Mouse (Mus musculus) adrenal gland, postnatal 4 days (tissue): ENCODE results near the gene Pdlim7. TPM values are rescaled to one million over a fixed set of nuclear protein-coding genes. Genes with fewer than 3 reads are reported as not detected.

Source experiments
- DNase-seq, 2 experiments: peaks; one replicate each; pipeline ENCODE4 v3.0.0; 2021 to 2022; ENCODE audit warnings: low spot score in 2 of 2, mixed read lengths in 2 of 2
- total RNA-seq, 2 experiments: library from RNA; stranded (reverse); gene quantifications; 2 replicates each; pipeline ENCODE4 v1.2.3; 2021

Gene Pdlim7
- total RNA-seq, 2 experiments from 2014 or later = 44.5 to 47.1 TPM

DNA sequence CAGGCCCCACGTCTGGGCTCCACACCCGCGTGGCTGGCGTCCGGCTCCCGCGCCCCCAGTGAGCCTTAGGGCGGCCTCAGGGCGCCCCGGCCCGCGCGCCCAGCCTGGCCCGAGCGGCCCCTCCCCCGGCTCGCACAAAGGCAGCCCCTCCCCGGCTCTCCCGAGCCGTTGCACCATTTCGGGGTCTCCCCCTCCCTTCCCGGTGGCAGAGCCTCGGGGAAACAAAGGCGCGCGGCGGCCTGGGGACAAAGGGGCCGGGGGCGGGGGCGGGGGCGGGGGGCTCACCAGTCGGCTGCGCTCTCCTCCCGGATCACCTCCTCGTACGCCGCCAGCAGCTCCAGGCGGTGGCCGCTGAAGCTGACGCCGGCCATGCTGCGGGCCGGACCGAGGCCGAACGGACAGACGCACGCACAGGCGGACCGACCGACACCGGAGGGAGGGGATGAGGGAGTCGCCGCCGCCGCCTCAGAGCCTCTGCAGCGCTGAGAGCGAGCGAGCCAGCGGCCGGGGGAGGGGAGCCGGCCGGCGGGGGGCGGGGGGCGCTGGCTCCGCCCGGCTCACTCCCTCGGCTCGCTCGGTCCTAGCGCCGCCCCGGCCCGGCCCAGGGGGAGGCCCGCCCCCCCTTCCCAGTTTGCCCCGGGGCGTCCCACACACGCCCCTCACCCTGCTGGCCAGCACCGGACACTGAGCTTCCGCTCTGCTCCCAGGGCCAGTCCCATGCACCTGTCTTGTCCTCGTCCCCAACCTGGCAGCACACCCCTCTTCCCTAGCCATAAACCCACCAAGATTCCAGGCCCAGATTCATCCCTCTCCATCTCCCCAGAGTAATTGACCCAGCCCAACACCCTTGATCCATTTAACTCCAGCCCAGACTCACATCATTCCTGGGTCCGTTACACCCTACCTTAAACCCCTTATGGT lies 25.6 kb downstream of the Pdlim7 start, which contains the start of gene Dbn1:
Dbn1 (minus strand) TSS at position 534 of the 921 bp plus-strand sequence.
- DNase-seq = peak in 1 of 2 experiments; percentile 33

DNA sequence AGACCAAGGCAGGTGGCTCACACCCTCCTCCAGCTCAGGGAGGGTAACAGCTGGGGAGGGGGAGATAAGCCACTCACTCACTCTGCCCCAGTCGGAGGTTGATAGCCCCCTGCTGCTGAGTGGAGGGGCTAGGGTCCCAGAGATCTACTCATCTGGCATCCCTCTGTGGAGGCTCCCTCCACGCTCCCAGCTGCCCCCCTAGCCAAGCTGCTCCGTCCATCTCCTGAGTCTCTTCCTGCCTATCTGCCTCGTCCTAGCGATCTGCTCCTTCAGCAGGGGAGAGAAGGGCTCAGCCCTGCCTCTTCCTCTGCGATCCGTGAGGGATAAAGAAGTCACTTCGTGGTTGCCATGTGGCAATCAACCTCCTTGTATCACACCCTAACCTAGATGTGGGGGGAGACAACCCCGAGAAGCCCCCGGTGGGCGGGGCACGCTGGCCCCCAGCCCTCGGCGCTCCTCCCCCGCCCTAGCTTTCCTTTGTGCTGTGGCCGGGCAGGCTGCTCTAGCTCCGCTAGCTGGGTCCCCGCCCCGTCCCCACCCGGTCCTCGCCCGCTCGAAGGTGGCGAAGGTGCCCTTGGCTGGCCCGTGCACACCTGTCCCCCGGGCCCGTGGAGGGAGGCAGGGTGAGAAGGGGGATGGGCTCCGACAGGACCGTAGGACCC lies 26.4 kb downstream of the Pdlim7 start:
- DNase-seq = no peak

DNA sequence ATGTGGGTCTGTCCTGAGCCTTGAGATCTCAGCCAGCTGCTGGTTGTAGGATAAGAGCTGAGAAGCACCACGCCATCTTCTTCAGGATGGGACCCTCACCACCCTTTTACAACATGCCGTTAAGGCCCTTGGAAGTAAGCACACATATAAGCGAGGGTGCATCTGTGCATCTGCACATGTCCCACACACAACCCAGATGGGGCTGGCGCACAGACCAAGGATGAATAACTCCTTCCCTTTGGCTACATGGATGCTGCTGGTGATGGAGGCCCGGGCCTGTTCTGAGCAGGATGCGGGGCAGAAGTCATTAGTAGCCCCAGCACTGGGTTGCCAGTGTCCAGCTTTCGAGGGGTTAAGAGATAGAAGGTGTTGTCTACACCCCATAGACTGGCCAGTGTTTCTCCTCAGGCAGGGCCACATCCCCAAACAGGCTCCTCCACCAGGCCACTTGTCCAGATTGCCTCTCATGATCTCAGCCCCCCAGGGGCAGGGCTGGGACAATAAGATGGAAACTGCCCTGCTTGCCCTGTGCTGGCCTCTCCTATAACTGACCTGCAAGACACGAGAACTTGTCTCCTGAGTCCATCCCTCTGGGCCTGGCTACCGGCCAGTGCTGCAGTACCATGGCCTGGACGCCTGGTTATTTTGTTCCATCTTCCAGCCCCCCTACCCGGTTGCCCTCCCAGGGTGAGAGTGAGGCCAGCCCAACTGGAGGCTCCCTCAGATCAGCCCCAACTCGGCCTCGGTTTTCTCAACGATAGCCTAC lies 27.3 kb downstream of the Pdlim7 start:
- no peak for DNase-seq

DNA sequence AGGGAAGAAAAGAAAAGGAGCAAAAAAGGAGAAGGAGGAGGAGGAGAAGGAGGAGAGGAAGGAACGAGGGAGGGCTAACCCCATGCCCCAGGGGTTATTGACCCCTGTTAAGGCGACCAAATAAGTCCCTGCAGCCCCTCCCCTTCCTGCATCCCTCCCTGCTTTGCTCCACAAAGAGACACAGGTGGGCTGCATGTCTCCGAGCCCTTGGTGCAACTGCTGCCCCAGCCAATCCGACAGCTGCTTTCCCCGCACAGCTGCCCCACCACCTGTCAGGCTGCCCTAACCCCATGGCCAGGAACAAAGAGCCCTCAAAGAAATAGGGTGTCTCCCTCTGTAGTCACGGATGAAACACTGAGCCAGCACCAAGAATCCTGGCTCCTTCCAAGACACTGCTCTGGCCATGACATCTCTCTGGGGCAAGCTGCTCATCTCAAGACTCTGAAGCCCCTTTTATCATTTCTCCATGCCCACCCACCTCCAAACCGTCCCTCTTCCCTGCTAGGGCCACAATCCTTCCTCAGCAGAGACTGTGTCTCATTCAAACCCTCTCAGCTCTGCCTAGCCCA lies 28.9 kb downstream of the Pdlim7 start:
- no peak for DNase-seq

DNA sequence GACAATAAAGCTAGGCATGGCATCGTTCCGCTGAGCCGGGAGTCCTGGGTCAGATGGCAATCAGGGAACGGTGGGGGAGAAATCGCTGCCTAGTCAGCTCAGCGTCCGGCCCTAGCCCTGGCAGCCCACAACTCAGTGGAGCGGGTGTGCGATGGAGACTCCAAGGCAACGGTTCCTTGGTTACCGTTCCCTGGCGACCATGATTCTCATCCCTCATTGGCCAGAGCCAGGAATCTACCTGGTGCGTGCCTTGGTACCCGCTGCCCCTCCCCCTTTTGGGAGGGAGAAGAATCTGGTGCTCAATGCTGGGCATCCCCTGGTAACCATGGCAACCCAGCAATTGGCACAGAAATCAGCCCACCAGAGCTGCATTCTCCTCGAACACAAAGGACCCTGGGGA lies 29.9 kb downstream of the Pdlim7 start:
- DNase-seq = no peak

DNA sequence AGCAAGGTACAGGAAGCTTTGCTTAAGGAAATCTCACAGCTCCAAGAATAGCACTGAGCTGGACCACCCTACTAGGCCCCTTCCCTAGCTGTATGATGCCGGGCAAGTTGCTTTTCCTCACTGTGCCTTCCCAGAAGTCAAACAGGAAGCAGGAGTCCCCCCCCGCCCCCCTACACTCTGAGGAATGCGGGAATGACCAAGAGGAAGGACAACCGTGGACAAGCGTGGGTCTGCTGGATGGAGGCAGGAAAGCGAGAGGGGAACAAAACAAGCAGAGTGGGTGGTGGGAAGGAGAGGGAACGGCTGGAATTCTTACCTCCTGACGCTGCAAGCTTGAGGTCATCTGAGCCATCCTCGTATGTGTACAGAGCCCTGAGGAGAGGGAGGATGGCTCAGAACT lies 30.4 kb downstream of the Pdlim7 start:
- DNase-seq = no peak

DNA sequence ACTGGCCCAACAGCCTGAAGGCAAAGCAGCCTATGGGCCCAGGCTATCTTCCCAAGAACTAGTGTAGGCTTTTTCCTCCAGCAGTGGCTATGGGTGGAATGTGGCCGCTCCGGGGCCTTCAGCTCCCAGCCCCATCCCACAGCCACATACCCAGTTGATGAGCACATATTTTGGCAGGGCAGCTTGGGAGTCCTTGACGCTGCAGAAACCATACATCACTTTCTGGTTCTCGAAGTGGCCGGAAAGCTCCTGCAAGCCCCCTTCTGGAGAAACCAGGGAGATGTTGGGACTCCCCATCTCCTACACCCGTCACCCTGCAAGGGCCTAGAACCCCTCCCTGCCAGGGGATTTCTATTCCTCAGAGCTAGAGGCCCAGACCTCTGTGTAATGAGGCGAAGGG lies 30.9 kb downstream of the Pdlim7 start:
- DNase-seq = peak in 1 of 2 experiments; percentile 39

DNA sequence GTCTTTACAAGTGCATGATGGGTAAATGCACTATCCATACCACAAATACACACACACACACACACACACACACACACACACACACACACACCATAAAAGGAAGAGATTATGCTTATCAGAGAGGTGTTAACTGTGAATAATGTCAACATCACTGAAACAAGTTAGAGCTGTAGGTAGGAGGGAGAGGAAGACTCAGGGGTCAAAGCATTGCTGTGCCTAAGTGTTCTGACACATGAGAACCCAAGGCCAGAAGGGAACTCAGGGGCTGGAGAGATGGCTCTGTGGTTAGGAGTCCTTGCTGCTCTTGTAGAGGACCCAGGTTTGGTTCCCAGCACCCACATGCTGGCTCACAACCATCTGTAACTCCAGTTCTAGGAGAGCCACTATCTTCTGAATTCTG lies 33.5 kb downstream of the Pdlim7 start:
- no peak for DNase-seq

DNA sequence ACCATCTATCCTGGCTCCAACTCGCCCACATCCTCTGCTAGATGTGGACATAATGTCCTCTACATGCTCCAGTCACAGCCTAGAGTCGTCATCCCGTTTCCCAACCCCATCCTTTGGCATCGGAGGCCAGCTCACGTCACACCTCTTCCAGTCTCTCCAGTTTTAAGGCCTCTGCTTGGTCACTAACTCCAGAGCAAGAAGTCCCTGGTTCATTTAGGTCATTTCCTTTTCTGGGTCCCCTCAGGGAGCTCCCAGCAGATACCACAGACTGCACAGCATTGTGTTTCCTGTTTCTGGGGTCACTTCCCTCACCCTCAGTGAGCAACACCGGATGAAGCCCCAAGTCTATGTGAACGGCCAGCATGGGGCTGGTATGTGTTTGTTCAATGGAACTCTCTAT lies 34.5 kb downstream of the Pdlim7 start:
- no peak for DNase-seq

DNA sequence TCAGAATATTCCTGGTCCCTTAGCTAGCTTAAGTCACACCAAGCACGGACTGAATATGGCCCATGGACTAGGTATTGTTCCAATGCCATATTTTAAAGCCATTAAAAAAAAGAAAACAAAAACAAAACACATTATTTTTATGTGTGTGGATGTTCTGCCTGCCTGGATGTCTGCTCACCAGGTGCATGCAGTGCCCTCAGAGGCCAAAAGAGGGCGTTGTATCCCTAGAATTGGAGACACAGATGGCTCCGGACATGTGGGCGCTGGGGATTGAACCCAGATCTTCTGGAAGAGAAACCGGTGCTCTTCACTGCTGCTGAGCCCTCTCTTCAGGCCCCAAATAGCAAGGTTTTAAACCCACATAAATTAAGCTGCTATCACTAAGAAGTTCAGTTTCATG lies 35.4 kb downstream of the Pdlim7 start:
- DNase-seq = no peak

DNA sequence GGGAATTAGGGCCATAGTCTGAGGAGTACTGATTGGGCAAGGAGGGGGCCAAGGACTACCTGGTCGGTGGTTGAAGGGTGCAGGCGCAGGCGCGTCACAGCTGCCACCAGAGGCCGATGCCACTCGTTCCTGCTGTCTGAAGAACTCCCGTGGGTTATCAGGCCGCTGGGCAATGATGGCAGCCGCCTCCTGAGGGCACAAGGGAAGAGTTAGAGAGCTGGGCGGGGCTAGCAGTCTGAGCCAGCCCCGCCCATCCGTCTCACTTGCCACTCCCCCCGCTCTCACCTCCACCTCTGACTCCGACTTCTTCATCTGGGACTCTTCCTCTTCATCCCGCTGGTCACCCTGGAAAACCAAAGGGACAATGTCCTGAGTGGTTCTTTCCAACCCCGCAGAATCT lies 36.0 kb downstream of the Pdlim7 start:
- no peak for DNase-seq

DNA sequence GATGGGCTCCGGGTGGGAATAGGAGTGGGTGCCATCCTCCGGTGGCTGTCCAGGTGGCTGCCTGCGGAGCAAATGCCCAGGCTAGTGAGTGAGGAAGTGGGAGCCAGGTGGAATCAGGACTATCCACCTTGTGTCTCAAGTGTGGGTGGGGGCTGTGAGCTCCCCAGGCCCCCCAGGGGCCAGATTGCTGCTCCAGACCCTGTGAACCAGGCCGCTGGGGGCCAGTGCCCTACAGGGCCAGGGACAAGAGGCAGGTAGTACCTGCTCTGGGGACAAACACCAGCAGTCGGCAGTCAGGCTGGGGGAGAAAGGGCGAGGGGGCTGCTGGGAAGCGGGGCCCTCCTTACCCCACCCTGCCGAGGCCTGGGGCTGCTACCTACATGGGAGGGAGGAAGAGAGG lies 37.2 kb downstream of the Pdlim7 start:
- no peak for DNase-seq

DNA sequence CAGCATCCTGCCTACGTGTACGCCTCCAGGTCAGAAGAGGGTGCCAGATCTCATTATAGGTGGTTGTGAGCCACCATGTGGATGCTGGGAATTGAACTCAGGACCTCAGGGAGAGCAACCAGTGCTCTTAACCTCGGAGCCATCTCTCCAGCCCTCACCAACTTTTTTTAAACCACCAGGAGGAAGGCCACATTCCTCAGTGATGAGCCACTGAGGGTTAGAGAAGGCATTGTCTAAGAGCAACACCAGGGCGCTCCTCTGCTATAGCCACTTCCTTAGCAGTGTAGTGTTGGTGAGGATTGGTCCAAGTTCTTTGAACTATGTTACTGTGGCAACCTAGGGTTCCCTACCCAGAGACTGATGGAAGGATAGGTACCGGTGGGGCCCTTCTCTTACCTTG lies 37.7 kb downstream of the Pdlim7 start:
- DNase-seq = no peak

DNA sequence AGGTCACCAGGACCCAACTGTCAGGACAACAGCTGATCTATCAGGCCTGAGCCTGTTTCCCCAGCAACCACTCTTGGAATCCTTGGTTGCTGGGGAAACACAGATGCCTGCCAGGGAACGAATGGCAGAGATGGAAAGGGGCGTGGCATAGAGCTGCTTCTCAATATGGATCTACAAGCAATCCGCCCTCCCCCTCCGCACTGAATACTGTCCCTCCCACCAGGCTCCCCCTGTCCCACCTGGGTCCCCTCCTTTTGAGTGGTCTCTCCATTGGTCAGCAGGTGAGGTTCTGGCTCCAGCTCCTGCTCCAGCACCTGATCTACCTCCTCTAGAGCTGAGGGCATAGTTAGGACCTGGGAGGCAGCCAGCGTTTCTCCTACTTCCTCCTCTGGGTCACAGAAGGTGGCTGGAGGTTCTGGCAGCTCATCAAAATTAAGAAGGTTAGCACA lies 38.8 kb downstream of the Pdlim7 start:
- DNase-seq = no peak

DNA sequence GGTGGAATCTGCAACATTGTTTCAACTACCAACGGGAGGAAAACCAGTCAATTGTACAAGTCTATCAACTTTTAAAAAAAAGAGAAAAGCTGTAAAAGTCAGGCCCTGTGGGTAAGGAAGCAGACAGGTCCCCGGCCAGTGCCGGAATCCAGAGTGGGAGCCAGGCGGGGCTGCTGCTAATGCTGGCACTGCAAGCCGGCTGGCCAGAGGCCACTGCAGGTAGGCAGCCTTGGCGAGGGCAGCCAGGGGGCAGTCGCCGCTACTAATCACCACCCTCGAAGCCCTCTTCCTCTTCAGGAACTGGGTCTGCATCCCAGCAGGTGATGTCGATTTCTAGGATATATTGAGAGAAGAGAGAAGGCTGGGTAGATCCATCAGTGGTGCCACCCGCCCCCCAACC lies 39.5 kb downstream of the Pdlim7 start:
- DNase-seq = no peak

DNA sequence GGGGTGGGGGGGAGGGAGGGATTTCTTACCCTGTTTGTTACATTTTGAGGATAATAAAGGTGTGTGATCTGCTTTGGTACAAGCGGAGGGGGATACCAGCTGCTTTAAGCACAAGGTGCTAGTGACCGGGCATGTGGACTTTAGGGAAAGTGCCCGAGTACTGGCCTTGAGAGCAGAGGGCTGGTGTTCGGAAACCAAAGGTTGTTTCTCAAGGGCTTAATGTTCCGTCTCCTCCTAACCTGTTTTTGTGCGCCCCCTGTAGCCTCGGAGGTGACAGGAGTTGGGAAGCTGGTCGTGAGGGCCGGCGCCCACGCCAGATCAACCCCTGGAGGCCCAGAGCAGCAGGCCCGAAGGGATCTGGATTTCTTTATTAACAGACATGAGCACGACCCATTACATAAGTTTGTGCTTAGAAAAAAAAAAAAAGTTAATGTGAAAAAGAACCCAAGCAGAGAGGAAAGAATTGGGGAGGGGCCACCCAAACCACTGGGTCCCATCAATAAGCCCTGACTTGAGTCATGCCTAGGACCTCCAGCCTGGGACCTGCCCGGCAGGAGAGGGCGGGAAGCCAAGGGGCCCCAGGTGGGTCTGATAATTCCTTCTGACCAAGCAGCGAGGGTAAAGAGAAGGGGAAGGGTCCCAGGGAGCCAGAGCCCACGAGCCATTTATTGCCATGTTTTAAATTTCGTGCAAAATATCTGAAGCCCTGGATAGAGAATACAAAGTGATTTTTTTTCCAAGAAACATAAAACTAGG lies 40.2 kb downstream of the Pdlim7 start:
- no peak for DNase-seq

DNA sequence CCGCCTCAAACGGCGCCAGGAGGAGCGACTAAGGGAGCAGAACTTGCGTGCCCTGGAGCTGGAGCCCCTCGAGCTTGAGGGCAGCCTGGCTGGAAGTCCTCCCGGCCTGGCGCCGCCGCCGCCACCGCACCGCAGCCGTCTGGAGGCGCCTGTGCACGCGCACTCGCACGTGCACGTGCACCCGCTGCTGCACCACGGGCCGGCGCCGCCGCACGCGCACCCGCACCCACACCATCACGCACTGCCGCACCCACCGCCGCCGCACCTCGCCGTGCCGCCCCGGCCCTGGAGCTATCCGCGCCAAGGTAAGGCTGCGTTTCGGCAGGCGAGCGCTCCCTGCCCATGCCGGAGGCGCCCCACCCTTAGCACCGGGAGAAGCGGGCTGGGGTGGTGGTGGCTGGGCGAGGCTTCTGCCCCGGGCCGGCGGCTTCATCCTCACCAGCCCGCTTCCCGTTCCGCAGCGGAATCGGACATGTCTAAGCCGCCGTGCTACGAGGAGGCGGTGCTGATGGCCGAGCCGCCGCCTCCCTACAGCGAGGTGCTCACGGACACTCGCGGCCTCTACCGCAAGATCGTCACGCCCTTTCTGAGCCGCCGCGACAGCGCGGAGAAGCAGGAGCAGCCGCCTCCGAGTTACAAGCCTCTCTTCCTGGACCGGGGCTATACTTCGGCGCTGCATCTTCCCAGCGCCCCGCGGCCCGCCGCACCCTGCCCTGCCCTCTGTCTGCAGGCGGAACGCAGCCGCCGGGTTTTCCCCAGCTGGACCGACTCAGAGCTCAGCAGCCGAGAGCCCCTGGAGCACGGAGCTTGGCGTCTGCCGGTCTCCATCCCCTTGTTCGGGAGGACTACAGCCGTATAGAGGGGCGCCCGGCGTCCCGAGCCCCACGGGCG lies 41.1 kb downstream of the Pdlim7 start:
- no peak for DNase-seq

DNA sequence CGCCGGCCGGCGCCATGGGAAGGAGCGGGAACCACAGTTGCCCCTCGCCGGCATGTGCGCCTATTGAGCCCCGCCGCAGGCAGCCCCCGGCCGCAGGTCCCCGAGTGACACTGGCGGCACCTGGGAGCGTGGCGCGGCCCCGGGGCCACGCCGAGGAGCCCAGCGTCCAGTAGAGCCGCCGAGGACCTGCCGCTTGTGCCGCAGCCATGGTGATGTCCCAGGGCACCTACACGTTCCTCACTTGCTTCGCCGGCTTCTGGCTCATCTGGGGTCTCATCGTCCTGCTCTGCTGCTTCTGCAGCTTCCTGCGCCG lies 41.7 kb downstream of the Pdlim7 start:
- no peak for DNase-seq

DNA sequence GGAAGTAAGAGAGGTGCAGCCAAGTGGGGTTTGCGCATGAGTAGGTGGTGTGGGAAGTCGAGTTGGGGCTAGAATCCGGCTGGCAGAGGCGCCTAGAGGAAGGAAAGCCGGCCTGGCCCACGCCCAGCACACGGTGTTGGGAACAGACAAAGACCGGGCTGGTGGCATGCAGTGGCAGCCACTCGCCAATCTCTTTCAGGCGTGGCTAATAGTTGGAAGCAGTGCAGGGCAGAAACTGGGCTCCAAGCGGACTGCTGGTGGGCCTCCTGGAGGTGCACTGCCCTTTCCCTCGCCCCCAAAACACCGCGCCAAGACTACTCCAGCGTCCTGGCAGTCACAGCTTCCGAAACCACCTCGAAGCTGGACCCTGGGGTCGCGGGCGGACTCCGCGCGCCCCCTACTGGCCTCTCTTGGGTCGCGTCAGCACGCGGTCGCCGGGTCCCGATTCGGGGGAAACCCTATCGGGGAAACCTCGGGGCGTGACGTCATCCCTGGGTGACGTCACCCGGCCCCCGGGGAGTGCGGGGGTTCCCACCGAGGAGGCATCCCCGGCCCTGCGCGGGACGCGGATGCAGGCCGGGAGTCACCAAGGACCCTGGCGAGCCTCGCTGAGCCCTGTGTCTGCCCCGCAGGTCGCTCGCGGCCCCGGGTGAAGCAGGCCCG lies 42.2 kb downstream of the Pdlim7 start:
- peak; percentile 67 to 74 for DNase-seq
